Mouse (Mus musculus) splenic B cell, adult 2 months (primary cell): ENCODE measurements around the gene 1700020A23Rik.

ENCODE experiments used
- DNase-seq: peaks from one replicate; pipeline ENCODE4 v3.0.0-alpha.2; 2011; ENCODE audit warnings: low read depth, low spot score
- H3K27me3 ChIP-seq: 2 replicates; pipeline ENCODE4 v1.6.1; 2012; ENCODE audit warnings: mild to moderate bottlenecking, low read length, moderate library complexity, mixed read lengths; ENCODE audit not compliant: control insufficient read depth, poor library complexity, insufficient read depth, severe bottlenecking
- H3K36me3 ChIP-seq: 2 replicates; pipeline ENCODE4 v1.6.1; 2012; ENCODE audit warnings: mild to moderate bottlenecking, low read length, moderate library complexity, mixed read lengths; ENCODE audit not compliant: control insufficient read depth, poor library complexity, insufficient read depth, severe bottlenecking

Gene 1700020A23Rik

GRCm38 (mm10) chr2:130397186-130397985, 7.7 kb upstream of the 1700020A23Rik start, which contains the start of gene Cpxm1:
Gene Cpxm1, minus strand, starts transcription at chr2:130397574.
- Histone ChIP-seq H3K36me3 (no peaks in the 10 kb centered on the region), H3K27me3 (no peaks in the 10 kb centered on the region)
- no peak for DNase-seq

DNA sequence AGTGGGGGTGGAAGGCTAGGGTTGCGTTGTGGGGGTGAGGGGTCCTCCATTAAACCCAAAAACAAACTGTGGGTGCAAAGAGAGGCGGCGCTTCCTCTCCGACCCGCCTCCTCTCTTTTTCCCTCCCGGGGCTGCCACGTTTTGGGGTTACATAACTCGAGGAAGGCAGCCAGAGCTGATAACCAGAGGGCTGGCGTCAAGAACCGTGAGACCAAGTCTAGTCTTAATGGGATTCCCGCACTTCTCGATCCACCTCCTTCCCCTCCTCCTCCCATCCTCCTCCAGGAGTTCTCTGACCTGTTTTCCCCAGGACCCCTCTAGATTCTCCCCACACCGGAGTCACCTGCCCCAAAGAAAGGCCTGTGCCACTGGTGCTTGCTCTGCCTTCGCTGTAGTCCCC, 7.0 kb upstream of the 1700020A23Rik start:
- H3K27me3 ChIP-seq, result no peaks in the 10 kb centered on the region
- H3K36me3 ChIP-seq, result no peaks in the 10 kb centered on the region
- DNase-seq, result no peak

DNA sequence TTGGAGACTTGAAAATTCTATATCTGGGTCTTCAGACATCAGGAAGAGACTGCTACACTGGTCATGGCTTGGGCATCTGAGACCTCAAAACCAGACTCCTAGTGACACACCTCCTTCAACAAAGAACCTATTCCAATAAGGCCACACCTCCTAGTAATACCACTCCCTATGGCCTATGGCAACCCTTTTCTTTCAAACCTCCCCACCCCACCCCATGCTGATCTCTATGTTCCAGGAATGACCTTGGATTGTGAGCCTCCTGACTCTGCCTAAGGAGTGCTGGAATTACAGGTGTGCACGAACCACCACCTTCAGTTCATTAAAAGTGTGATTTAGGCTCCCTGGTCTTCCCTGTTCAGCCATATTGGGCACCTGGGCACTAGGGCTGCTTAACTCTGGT, 5.0 kb upstream of the 1700020A23Rik start:
- no peaks in the 10 kb centered on the region for H3K27me3 ChIP-seq
- no peak for DNase-seq
- H3K36me3 ChIP-seq, result no peaks in the 10 kb centered on the region

GRCm38 (mm10) chr2:130401891-130402290, 3.2 kb upstream of the 1700020A23Rik start:
- H3K27me3 ChIP-seq, result no peaks in the 10 kb centered on the region
- H3K36me3 ChIP-seq, result no peaks in the 10 kb centered on the region
- DNase-seq, result no peak

- Histone ChIP-seq H3K36me3 (no peaks in the 10 kb centered on the region), H3K27me3 (no peaks in the 10 kb centered on the region)
- DNase-seq, result no peak
Observed at GRCm38 (mm10) chr2:130406178-130406577, 1.1 kb downstream of the 1700020A23Rik start, which contains the start of gene Tmem239. Gene Tmem239, plus strand, starts transcription at chr2:130406478.

GRCm38 (mm10) chr2:130408194-130408593, 3.1 kb downstream of the 1700020A23Rik start:
- Histone ChIP-seq H3K27me3 (no peaks in the 10 kb centered on the region), H3K36me3 (no peaks in the 10 kb centered on the region)
- DNase-seq, result no peak

- DNase-seq, result peak; percentile 73
- Histone ChIP-seq H3K36me3 (no peaks in the 10 kb centered on the region), H3K27me3 (no peaks in the 10 kb centered on the region)
Observed at GRCm38 (mm10) chr2:130411558-130412495, 6.8 kb downstream of the 1700020A23Rik start.

DNA sequence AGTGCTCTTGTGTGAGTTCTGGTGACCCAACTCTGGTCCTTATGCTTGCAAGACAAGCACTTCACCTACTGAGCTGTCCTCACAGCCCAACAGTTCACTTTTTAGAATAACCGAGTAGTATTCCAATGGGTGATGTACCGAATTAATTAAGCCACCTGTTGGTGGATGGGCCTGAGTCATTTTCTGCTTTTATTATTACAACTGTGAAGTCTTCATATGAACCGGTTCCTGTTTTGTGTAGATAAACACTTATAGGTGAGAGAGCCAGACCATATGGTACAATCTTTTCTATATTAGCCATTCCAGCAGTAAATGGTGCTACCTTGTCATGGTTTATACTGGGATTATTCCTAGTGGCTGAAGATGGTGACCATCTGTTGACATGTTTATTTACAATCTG, 7.7 kb downstream of the 1700020A23Rik start:
- Histone ChIP-seq H3K36me3 (no peaks in the 10 kb centered on the region), H3K27me3 (no peaks in the 10 kb centered on the region)
- DNase-seq, result no peak

- DNase-seq, result peak; percentile 35
- Histone ChIP-seq H3K36me3 (peaks cover 2% of the 10 kb centered on the region; the same call in 1 of the 2 replicates), H3K27me3 (no peaks in the 10 kb centered on the region)
Observed at GRCm38 (mm10) chr2:130414094-130414856, 9.2 kb downstream of the 1700020A23Rik start.

DNA sequence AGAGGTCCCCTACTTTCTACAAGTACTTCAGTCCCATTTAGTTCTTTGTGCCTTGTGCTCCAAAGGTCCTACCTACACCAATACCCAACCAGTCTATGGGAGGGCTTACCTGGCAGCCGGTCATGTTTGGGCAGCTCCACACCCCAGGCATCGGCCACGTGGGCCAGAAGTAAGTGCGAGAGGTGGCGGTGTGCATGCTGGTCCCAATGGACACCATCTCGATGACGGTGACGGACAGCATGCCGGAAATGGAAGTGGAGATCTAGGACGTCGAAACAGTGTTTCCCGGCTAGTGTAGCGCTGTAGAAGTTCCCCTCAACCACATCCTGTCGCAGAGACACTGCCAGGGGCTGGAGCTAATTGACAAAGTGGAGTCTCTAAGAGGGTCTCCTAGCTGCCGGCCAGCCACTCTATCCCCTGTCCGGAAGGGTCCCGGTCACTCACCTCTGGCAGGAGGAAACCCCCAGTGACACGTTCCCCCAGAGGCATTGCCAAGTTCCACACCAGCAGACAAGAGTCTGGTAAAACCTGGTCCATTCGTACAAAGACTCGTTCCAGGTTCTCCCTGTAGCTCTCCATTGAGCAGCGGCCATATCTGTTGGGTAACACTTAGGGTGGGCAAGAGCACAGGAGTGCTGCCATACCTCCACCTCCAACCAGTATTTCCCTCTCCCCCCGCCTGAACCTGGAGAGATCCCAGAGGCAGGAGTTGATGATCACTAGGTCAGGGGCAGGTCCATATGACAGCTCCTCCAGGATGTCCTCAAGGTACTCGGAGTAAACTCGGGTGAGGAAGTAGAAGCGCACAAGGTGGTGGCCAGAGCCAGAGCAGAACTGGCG, 16.9 kb downstream of the 1700020A23Rik start:
- H3K27me3 ChIP-seq, result no peaks in the 10 kb centered on the region
- peaks cover 2% of the 10 kb centered on the region; the same call in 1 of the 2 replicates for H3K36me3 ChIP-seq
- DNase-seq, result no peak

DNA sequence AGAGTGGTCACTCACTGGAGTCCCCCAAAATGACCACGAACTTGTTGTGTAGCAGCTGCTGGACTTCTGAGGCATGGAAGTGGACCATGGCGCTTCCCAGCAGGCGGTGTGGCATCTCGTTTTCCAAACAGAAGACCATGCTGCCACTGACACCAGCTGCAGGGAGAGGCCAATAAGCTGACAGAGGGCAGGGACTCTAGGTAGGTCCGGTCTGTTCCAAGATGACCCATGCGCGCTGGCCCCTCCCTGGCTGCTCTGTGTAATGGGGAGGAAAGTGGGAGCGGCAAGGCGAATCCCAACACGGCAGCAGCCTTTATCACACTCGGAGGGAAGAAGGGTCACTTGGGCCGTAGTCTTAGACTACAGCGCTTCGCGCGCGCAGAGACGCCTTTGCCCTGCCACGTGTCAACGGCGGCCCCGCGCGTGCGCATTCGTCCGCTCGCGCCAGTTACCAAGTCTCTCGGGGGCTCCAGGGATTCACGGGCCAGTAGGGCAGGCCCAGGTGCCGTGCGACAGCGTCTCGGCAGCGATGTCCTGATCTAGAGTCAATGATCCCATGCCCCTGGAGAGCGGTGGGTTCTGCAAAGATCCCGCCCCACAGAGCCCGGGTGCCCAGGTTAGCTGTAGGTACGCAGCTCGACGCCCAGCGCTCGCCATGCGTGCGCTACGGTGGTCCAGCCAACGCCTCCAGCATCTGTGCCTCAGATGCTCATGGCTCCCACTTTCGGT, 18.5 kb downstream of the 1700020A23Rik start:
- peak; percentile 82 for DNase-seq
- Histone ChIP-seq H3K27me3 (no peaks in the 10 kb centered on the region), H3K36me3 (peaks cover 2% of the 10 kb centered on the region; the same call in 1 of the 2 replicates)

- Histone ChIP-seq H3K36me3 (no peaks in the 10 kb centered on the region), H3K27me3 (no peaks in the 10 kb centered on the region)
- DNase-seq, result peak; percentile 93
Observed at GRCm38 (mm10) chr2:130424126-130424853, 19.2 kb downstream of the 1700020A23Rik start, which contains the start of the genes Vps16 and Pced1a. Gene Vps16, plus strand, starts transcription at chr2:130424339. Gene Pced1a, minus strand, starts transcription at chr2:130424701.
